Mouse (Mus musculus): ENCODE data around the gene Gm1043.

Gene Gm1043

DNA sequence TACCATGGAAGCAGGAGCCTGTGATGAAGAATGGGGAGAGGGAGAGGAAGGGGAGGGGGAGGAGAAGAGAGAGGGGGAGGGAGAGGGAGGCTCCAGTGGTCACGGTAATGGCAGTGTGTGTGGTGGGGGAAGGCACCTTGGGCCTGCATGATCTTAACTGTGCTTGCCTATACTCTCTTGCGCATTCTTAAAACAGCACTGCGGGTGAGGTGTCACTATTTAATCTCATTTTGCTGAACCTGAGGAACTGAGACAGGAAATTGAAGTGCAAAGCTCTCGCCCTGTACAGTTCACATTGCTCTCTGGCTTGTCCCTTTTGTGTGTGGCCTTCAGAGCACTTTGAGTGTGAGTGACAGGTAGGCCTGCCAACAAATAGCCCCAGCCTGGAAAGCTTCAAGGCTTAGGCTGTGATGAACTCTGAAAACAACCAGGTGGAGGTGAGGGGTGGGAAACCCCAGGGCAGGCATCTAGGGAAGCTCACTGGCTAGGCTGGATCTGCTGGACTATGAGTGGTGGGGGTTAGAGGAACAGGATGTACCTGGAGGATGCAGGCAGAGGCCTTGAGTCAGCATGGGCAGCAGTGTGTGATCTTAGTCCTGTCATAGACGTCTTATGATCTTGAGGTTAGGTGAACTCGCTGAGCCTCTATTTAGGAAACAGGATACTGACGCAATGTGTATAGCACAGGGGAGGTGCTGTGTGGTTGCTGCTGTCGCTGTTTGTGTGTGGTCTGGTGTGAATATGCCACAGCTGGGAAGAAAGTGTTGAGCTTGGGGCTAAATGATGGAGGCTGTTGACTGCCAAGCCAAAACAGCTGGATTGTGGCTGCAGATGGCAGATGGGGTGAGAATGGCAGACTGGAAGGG is 18.2 kb upstream of the Gm1043 start:
- no peak for DNase-seq (ENCODE audit: low spot score)

DNA sequence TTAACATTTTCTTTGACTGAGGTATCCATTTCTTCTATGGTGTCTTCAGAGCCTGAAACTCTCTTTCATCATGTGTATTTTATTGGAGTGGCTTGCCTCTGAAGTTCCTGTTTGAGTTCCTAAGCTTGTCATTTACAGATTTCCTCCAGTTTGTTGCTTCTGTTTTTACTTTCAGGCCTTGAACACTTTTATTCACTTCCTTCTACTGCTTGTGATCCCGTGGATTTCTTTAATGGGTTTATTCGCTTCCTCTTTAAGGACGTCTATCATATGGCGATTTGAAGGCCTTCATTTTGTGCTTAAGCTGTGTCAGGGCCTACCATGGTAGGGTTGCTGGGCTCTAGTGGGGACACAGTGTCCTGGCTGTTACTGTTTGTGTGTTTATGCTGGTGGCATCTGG is 11.5 kb upstream of the Gm1043 start:
- no peak for DNase-seq (ENCODE audit: low spot score)

DNA sequence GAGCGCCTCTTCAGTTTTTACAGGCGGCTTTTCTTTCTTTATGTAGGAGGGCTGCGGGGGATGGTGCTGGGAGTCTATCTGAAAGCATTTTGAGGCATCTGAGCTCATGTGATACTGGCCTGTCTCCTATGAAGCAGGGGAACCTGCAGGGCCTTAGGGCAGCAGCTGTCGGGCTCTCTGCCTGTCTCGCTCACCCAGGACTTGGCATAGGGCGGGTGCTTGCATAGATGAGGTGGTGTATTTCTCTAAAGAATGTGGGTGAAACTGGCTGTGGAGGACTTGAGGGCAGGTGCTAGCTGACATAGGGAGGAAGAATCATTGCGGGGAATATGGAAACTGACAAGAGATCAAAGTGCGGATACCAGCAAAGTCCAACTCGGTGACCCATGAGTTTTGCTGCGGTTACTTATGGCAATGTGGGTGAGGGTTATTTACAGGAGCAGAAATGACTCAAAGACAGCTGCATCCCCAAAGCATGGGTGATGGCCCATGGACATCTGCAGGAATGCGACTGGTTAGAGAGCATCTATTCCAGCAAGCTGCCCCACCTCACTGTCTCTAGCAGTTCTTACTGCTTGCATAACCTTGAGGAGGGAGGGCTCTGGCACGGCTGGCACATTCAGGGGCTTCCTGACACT is 8.4 kb upstream of the Gm1043 start:
- DNase-seq (ENCODE audit: low spot score) = no peak

DNA sequence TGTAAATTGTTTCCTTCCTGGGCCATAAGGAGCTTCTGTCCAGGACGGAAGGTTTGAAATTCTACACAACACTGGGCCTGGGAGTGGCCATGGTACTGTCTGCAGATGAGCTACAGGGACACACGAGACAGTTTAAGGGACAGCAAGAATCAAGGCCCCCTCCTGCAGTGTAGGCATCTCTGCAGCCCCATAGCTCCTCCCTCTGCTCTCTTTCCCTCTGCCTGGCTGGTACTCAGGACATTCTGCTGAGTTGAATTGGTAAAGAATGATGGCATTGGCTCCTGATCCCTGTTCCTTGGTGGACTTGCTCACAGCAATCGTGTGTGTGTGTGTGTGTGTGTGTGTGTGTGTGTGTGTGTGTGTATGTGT is 7.9 kb upstream of the Gm1043 start:
- DNase-seq (ENCODE audit: low spot score) = no peak

DNA sequence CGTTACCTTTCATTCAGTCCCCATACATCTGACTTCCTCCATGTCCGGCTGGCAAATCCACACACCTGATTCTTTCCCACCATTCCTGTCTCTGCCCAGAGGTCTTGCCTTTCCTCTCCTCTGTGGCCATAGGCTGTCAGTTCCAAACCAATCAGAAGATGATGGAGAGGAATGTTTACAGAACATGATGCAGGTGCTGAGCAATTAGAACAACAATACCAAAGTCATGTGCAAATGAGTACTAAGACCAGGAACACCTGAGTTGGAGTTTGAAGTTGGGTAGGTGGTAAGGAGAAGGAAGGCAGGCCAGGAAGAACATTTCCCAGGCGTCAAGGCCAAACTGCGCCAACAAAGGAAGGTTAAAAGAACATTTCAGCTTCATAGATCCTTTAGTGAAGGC is 5.7 kb upstream of the Gm1043 start:
- no peak for DNase-seq (ENCODE audit: low spot score)

DNA sequence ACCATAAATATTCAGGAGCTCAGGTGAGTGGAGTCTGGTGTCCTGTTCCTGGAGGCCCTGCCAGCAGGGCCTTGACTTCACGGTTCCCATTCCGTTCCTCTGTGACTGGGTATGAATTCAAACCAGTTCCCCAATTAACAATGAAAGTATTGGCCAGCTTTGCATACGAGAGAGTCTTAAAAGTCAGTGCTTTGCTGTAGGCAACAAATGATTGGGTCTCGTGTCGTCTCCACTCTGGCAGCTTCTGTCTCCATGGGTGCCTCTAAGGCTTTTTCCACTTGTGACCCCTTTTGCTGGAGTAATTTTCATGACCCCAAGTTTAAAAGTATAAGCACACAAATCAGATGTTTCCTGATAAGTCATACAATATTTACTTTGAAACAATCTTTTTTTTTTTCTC is 4.6 kb upstream of the Gm1043 start:
- DNase-seq (ENCODE audit: low spot score) = no peak

DNA sequence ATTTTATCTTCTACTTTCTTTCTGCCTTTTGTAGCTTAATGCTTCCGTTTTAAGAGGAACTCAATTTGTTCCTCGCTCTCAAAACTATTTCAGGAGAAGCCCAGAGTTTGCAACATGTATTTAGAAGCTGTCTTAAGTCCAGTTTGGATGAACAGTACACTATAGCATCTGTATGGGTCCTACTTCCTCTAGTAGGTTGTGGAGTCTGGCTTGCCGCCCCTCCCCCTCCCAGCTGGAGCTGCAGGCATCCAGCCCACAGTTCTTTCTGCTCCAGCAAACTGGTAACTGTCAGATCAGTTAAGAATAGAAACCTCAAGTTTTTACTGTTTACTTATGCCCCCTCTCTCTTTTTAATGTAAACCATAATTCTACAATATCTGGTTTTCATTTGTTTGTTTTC is 2.8 kb upstream of the Gm1043 start:
- no peak for DNase-seq (ENCODE audit: low spot score)

DNA sequence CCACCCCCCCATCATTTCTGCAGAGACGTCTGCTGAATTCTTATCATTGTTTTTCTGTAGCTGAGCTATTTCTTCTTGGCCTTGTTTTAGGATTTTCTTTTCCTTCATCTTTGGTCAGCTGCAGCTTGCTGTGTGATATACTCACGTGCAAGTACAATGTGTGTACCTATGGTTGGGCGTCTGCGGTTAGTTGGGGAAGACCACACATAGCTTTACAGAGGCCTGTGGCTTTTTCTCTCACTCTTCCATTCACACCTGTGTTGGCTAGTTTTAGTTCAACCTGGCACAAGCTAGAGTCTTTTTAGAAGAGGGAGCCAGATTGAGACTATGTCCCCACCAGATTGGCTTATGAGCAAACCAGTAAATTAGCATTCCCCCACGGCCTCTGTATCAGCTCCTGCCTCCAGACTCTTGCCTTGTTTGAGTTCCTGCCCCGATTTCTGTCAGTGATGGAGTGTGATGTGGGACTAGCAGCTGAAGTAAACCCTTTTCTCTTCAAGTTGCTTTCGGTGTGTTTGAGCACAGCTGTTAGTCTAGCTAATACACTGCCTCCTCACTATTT is 1.9 kb upstream of the Gm1043 start:
- no peak for DNase-seq (ENCODE audit: low spot score)

DNA sequence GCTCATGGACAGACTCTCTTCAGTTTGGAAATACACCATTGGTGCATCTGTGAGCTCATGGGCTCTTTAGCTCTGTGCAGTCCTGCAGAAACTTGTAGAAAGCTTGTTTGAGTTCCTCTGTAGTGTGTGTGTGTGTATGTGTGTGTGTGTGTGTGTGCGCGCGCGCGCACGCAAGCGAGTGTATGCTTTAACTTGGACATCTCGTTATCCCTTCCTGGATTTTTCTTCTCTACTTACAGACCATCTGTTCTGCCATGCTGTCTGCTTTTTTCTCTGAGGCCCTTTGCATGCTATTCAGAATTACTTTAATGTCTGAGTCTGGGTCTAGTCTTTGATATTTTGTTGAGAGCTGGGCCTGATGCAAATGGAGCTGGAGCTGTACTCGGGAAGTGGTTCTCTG is 1.3 kb upstream of the Gm1043 start:
- DNase-seq (ENCODE audit: low spot score) = no peak

DNA sequence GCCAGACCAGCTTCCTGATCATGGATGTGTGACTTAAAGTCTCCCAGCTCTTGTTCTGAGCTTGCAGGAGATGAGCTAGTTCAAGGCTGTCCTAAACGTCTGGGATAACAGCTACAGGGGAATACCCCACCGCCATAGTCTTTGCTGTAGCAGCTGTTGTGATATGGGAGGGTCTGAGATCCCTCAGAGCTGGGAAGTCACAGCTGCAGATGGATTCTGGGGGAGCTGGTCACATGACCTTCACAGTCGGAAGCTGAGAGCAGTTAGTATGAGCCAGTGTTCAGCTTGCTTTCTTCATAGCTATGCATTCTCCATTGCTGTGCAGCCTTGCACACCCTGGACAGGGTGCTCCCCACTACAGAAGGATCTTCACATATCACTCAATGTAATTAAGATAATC is 748 bp downstream of the Gm1043 start:
- DNase-seq (ENCODE audit: low spot score) = no peak

DNA sequence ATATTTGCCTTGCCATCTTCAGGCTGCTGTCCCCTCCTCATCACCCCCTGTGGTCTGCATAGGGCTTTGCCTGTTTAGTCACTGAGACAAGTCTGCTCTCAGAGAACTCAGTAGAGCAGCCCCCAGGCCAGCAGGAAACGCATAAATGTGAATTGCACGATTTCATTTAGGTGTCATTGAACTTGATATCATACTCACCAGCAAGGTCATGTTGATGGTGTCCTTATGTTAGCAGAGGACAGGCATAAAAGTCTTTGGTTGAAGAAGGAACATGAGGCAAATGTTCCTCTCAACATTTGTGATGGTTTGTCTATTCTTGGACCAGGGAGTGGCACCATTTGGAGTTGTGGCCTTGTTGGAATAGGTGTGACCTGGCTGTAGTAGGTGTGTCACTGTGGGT is 2.6 kb downstream of the Gm1043 start:
- DNase-seq (ENCODE audit: low spot score) = no peak

DNA sequence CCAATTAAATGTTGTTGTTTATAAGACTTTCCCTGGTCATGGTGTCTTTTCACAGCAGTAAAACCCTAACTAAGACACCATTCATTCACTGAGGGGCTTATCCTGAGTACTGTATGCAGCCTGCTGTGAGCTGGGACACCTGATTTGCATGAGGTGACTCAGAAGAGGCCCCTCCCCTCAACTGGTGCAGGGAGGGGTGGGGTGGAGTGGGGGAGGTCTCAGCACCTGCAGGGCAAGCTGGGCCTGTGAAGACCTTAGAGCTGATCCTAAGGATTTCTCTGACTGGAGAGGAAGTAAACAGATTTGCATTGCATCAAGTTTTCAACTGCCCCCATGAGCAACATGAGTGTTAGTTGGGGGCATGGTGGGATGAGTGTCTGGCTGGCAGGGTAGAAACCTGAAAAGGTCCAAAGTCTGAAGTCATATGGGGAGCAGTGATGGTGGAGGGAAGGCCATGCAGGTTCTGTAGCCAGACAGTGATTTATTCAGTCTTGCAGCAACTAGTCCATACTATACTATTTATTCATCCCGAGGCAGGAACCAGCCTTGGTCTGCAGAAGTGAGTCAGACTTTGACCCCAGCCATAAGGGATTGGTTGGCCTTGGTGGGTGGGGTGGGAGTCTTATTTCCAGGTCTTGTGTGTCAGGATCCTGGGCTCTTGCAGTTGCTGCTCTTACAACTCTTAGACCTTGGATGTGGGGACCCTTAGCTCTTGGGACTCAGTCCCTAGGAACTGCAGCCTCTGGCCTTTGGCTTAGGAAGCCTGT is 3.4 kb downstream of the Gm1043 start:
- peak; percentile 4 for DNase-seq (ENCODE audit: low spot score)

DNA sequence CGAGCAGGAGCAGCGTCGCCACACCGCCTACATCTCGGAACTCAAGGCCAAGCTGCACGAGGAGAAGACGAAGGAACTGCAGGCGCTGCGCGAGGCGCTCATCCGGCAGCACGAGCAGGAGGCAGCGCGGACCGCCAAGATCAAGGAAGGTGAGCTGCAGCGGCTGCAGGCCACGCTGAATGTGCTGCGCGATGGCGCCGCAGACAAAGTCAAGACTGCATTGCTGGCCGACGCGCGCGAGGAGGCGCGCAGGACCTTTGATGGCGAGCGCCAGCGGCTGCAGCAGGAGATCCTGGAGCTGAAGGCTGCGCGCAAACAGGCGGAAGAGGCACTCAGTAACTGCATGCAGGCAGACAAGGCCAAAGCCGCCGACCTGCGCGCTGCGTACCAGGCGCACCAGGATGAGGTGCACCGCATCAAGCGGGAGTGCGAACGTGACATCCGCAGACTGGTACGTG is 6.0 kb downstream of the Gm1043 start:
- peak; percentile 11 for DNase-seq (ENCODE audit: low spot score)

DNA sequence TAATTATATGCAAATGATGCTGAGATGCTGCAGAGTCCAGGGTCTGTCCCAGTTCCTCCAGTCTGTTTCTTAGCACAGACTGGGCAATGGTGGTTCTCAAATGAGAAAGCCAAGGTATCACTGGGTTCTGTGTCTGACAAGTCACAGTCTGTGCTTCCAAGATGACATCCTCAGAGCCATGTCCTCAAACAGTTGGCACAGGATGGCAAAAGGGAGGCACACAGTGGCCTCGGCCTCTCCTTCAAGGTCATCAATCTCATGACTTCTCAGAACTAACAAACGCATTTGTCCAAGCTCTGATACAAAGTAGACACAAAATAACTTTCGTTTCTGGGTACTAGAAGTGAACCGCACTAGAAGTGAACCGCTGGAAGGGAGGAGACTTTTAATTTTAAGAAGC is 9.8 kb downstream of the Gm1043 start:
- no peak for DNase-seq (ENCODE audit: low spot score)

DNA sequence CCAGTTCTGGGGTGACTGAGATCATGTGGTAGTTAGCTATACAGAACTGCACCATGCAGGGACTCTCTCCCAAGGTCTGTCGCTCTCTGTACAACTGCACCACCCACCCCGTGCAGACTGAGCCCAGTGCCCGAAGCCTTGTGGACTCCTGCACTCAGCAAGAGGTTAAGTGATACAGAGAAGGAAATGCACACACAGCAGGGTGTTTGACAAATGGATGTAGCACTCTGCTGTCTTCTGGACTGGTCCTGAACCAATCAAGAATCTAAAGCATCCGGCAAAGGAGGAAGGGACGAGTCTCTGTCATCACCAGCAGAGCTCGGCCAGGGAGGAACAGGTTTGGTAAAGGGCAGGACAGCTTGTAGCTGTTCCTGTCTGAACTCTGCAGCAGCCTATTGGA is 12.4 kb downstream of the Gm1043 start:
- no peak for DNase-seq (ENCODE audit: low spot score)

DNA sequence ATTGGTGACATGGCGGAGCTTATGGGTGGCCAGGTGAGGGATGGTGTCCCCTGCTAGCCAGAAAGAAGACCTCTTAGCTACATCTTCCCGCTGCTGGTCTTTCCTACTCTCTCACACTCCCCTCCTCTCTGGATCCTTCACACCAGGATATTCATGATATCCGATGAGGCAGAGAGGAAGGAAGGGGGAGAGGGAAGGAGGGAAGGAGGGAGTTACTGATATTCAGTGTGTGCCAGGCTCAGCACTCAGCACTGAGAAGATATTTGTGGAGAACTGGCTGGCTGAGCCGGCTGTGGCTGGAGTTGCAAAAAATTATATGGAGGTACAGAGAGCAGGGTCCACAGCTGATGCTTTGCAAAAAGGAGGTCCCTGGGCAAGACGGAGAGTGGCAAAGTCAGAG is 15.6 kb downstream of the Gm1043 start:
- DNase-seq (ENCODE audit: low spot score) = no peak

DNA sequence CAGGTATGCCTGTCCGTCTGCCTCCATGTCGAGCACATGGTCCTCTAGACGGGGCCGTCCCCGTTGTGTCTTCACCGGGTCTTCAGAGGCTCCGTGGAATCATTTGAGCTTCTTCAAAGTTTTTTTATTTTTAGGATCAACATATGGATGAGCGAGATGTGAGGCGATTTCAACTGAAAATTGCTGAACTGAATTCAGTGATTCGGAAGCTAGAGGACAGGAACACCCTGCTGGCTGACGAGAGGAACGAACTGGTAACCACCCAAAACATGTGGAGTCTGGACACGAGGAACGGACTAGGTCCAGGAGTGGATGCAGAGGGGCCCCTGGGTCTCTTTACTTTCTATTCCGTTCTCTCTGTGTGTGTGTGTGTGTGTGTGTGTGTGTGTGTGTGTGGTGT is 16.5 kb downstream of the Gm1043 start:
- no peak for DNase-seq (ENCODE audit: low spot score)

DNA sequence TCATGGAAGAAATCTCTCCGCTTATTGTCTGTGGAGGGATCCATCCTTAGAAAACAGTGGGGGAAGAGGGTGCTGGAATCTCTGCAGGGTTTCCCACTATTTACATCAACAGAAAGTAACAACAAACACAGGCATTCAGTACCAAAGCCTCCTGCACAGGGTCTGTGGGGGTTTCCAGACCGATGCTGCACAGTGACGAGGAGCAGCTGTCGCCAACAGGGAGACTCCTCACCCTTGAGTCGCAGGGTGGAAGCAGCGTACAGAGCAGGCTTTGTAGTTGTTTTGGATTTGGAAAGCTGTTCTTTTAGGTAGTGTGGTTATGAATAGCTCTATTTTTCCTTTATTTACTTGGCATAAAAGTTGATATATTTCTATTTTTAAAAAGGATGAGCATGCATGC is 16.9 kb downstream of the Gm1043 start:
- no peak for DNase-seq (ENCODE audit: low spot score)

DNA sequence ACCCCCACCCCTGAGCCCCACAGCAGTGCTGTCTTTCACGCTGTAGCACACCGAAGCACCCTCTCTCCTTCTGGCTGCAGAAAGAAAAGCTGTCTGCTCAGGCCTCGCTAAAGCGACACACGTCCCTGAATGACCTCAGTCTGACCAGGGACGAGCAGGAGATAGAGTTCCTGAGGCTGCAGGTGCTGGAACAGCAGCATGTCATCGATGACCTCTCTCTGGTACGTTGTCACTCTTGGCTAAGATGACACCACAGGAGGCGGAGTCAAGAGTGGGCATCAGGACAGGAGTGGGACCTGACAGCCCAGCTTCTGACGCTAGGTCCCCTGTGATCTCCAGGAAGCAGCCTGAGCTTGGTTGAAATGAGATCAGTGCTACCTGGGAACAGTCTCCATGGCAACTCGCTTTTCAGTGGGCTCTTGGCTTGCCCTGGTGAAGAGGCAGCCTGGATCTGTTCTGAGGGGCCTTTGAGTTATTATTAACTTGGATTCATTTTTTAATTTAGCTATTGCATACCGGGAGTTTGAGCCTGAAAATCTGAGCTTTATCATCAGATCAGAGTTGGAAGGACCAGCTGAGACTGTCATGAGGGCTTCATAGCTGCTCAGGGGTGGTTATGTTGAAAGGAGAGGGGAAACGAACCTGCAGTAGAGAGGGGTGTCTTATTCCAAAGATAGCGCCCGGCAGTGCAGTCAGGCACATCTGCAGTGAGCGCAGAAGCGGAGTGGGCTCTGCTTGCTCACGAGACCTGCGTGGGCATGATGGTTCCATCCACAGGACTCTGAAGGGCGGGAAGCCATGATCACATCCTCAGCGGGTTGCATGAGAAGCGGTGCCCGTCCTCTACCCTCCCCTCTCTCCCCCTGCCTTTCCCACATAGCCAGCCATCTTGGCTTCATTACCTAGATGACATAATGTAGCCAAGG is 20.6 kb downstream of the Gm1043 start:
- DNase-seq (ENCODE audit: low spot score) = no peak

DNA sequence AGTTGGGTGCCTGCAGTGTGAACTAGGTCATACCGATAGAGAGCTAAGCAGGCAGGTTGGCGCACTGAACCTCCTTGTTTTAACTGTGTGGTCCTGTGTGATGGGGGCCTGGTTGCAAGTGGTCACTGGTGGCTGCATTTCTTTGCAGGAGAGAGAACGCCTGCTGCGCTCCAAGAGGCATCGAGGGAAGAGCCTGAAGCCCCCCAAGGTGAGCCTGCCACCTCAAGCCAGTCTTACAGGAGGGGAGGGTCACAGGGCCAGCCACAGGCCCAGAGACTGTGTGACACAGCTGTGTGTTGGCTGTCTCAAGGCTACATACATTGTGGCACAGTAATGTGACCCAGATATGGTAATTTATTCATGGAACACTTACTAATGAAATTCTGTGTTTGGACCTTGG is 21.9 kb downstream of the Gm1043 start:
- DNase-seq (ENCODE audit: low spot score) = no peak

DNA sequence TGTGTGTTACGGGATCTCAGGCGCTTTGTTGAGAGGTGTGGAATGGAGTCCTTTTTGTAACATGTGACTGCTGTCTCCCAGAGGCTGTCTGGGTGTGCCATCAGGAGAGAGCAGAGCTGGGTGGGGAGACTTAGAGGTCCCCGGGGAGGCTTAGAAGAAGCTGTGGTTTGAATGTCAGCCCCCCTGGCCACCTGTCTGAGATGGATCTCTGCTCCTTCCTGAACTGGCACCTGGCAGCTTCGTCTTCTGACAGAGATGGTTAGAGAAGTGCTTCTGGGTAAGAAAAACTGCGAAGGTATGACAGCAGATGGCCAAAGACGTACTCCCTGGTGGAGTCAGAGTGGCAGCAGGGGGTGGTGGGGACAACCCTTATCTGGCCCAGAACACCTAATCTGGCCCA is 22.4 kb downstream of the Gm1043 start:
- DNase-seq (ENCODE audit: low spot score) = no peak

Measured in yolk sac, embryonic 10.5 days (tissue).